Mouse (Mus musculus) testis, postnatal 10 days (tissue): ENCODE data around the gene Kcnn1.
A peak's percentile ranks its signal among the peaks of the same experiment; 100 is the strongest.

Experiments used
- DNase-seq: peaks from one replicate; pipeline ENCODE4 v3.0.0; 2021; ENCODE audit warnings: low spot score

Kcnn1 gene

DNA sequence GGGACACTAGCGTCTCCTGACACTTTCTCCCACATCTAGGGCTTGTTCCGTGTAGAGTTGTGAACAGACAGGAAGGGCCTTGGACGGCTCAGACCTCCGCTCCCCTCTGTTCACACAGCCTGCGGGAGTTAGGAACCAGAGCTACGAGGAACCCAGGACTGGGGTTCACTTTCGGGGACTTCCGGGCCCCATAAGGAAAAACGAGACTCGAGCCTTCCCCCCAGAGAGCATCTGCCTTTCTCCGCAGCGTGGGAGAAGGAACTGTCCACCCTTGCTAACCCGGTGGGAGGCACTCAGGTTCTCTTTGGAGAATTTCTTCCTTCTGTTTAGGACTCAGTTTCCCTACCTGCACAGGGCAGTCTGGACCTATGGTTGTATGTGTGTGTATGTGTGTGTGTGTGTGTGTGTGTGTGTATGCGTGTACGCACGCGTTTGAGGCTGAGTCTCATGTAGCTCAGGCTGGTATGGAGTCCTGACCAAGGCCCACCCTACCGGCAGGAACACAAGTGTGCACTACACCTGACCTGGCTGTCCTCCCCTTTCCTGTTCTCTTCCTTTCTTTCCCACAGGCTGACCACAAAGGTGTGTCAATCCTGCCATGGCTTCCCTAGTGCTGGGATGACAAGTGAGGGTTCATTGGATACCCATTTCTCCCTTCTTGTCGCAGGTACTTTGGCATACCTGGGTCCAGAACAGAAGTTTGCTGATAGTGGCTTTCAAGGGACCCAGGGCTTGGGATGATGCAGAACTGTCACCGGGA lies 30.0 kb upstream of the Kcnn1 start:
- DNase-seq, result no peak

DNA sequence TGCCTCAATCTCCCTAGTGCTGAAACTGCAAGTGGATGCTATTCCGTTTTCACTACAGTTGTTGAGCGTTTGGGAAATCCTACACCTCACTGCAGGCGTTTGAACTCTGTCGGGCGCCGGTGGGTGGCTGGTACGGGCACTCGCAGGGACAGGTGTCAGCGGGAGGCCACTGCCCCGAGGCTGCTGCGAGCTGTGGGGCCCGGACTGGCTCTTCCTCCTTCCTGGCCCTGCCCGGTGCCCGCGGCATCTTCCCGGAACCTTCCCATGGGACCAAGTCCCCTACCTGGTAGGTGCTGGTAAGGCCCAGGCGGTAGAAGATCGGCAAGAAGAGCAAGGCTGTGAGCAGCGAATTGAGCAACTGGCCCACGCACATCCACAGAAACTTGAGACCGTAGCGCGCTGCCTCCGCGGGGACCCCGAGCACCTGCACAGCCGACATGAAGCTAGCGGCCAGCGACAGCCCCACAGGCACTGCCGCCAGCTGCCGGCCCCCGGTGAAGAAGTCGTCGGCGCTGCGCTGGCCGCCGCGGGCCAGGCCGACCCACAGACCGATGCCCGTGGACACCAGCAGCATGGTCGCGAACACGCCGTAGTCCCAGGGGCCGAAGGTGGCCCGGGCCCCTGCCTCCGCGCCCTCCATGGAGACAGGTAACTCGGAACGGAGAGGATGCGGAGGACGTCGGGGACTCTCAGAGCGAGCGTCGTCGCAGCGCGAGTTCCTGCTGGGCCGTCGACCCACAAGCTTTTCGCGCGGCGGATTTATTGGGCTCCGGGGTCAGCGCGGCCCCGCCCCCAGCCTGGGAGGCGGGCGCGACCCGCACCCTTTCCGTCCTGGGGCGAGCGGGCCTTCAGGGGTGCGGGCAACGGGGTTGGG lies 29.2 kb upstream of the Kcnn1 start, which contains the start of gene Slc5a5:
Slc5a5 (minus strand) TSS at position 736 of the 874 bp plus-strand sequence.
- no peak for DNase-seq

DNA sequence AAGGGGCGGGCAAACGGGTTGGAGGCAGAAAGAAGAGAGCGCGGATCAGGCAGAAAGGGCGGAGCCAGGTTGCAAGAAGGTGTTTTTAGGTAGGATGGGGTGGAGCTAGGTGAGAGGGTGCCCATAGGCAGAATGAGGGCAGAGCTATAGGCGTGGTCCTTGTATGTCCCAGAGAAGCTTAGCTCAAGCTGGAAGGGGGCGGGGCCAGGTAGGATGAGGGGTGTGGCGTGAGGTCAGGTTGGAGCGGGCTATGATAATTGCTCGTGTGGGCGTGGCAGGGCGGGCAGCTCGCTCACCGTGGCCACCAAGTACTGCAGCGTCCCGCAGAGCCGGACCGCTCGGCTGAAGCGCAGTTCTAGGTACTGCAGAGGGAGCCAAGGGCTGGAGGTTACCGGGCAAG lies 28.3 kb upstream of the Kcnn1 start:
- peak; percentile 73 for DNase-seq

DNA sequence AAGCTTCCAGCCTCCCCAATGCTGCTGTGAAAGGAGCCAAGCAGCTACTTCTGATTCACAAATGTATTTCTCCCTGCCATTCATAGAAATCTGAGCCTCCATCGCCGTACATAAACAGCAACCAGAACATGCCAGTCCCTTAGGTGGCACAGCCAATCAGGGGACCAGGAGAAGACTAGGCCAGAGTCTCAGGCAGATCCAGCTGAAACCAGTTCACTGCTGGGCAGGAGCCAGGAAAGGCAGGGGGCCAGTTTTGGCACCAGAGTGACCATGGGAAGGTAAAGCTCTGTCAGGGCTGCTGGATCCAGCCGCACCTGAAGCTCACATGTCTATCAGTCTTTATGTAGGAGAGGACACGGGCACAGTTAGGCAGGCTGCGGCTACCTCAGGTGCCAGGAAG lies 27.6 kb upstream of the Kcnn1 start:
- no peak for DNase-seq

DNA sequence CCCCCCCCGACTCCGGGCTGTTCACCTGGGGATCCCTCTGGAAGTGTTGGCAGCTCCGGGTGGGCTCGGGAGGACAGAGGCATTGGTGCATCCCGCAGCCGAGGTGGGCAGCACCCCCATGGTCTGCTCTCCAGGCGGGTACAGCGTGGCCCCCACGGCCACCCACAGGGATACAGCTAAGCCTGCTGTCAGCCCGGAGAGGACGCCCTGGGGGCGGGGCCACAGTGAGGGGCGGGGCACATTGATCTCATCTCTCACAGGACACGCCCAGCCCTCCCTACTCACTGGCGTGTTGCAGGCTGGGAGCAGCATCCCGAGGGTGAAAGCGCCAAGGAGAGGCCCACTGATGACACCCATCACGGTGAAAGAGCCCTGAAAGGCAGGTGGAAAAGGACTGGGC lies 24.6 kb upstream of the Kcnn1 start:
- peak; percentile 75 for DNase-seq

DNA sequence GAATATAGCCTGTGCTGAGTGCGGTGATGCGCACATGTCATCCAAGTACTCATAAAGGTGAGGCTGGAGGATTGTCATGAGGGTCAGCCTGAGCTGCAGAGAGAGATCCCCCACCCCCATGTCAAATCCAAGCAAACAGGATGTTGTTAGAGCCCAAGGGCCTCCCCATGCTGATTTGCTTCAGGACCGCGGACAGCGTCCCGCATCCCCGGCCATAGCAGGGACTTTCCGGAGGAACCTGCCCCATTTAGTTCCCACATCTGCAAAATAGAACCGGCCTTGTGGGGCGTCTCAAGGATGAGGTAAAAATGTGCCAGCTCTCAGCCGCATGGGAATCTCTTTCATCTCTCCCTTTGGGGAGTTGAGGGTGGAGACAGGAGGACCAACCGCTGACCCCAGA lies 22.6 kb upstream of the Kcnn1 start:
- DNase-seq, result peak; percentile 73

DNA sequence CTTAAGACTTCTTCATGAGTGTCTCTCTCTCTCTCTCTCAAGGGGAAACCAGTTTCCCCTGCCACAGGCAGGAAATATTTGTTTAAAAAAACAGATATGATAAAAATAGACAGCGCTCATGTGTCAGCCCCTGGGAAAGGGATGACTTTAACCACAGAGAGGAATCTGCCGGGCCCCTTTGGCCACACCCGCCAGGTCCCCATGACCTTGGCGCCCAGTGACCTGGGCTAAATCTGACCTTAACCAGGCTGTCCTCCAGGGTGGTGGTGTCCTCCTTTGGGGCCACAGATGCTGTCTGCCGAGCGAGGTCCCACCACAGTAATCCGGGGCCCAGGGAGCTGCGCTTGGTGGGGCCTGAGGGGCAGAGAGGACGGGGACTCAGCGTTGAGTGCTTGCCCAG lies 21.6 kb upstream of the Kcnn1 start:
- DNase-seq, result no peak

DNA sequence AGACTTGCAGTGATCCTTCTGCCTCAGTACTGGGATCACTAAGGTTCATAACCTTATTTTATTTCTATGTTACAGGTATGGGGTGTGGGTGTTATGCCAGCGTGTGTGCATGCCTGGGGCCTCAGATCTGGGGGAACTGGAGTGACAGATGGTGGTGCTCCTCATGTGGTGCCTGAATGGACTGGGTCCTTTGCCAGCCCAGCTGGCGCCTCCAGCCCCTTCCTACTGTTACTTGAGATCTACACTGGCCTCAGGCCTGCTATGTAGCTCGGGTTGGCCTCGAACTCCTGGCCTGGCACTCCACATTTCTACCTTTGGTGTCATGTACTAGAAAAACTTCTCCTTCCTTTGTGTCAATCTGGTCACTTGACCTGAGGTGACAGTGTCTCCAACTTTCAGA lies 21.1 kb upstream of the Kcnn1 start:
- DNase-seq, result no peak

DNA sequence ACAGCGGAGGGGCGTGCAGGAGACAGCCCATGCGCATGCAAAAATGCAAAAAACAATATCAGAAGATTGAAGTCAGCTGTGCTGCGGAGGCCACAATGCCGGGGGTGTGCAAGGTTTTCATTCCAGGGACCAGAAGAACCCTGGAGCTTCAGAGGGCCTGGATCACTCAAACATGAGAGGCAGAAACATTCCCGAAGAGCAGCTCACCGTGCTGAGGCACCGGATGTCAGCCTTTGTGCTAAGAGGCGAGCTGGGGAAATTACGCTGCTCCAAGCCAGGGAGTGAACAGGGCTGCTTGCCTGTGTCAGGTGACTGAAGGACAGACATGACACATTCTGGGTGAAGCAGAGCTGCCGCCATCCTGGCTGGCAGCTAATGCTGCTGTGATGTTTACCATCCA lies 17.5 kb upstream of the Kcnn1 start:
- DNase-seq, result no peak

DNA sequence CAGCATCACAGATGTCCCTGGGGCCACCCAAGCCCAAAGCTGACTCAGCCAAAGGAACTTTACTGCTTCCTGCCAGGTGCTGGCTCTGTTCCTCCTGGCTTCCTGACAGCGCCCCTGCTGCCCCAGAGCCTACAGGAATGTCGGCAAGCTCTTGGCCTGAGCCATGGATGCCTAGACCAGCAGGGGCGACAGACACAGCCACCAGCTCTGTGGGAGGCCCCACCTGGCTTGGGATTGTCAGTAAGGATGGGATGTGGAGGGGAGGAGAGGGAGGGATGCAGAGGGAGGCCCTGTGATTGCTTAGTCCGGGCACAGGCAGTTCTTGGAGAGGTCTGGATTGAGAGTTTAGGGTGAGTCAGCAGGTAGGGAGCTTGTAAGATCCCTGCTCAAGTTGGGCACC lies 17.1 kb upstream of the Kcnn1 start:
- peak; percentile 48 for DNase-seq

DNA sequence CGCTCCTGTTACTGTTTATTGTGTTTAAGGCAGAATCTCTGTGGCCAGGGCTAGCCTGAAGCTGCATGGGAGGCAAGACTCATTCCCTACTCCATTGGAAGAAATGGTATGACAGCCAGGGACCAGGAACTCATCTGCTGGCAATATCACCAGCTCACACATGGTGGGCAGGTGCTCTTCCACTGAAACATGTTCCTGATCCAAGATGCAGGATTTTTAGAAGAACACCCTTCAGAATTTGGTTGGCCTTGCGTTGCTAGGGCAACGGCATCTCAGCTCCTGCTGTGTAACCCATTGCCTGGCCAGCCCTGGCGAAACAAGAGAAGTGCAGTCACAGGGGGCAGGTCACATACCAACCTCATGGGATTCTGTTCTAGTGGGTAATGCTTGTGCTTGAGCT lies 16.4 kb upstream of the Kcnn1 start:
- no peak for DNase-seq

DNA sequence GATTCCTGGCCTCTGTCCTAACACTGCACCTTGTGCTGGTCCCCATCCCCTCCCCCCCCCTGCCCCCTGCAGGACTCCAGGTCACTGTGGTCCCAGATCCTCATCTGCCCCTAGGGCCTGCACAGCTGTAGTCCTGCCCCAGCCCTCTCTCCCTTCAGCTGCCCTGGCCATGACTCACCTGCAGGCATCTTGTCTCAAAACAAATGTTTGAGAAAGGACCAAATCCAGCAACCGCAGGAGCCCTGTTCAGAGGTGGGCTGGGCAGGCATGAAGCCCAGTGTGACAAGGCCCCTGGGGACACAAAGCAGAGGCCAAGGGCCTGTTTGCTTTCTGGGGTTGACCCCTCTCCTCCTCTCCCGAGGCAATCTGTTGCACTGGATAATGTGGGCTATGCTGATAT lies 15.1 kb upstream of the Kcnn1 start:
- no peak for DNase-seq

DNA sequence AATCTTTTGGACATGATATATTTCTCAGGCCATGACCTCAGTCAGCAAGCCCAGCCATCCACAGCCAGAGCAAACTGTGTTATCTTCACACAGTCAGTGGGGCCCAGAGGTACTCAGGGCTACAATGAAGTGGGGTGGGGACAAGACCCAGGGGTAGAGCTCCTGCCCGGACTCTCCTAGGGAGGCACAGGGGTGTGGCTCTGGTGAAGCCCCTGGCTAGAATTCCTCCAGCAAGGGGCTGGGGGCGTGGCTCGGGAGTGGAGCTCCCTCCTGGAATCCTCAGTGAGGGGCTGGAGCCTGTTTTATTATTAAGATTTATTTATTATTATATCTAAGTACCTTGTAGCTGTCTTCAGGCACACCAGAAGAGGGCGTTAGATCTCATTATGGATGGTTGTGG lies 13.3 kb upstream of the Kcnn1 start:
- no peak for DNase-seq

DNA sequence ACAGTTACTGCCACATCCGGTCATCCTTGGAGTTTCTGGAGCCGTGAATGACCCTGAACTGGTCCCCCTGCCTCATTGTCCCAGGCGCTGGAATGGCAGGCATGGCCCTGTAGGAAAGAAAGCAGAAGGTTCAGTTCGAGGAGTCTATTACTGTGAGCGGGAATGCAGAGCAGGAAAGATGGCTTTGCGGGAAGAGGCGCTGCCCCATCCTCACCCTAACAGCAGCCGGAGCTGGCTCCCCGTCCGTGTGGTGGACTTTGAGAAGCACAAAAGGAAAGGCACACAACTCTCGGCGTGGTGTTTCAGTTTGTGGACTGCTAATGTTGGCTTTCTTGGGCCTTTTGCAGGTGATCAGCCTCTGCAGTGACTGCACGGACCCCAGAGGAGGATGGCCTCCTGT lies 11.4 kb upstream of the Kcnn1 start:
- no peak for DNase-seq

DNA sequence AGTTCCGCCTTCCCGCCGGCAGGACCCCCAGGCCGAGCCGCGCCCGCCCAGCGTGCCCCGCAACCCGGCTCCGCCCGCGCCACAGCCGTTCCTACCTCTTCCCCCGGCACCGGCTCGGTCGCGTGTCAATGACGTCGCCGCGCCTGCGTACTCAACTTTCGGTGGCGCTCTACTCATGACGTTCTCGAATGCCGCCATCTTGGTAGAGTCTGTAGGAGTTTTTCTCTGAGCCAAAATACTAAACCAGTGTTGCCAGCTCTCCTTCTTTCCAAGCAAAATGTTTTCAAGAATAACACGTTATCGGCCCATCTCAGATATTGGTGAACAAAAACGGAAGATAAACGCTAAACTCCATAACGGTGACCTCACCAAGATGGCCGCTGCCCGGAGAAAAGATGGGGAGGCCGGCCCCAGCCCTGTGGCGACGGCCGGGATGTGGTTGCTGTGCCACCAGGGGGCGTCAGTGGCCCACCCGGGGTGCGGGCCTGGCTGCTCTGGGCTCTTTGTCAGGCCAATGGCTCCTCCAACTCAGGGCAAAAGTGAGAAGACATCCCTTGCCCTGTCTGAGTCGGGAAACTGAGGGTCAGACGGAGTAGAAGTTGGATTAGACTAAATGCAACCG lies 10.4 kb upstream of the Kcnn1 start, which contains the start of gene Ccdc124:
Ccdc124 (minus strand) TSS at position 572 of the 622 bp plus-strand sequence.
- peak; percentile 98 for DNase-seq

DNA sequence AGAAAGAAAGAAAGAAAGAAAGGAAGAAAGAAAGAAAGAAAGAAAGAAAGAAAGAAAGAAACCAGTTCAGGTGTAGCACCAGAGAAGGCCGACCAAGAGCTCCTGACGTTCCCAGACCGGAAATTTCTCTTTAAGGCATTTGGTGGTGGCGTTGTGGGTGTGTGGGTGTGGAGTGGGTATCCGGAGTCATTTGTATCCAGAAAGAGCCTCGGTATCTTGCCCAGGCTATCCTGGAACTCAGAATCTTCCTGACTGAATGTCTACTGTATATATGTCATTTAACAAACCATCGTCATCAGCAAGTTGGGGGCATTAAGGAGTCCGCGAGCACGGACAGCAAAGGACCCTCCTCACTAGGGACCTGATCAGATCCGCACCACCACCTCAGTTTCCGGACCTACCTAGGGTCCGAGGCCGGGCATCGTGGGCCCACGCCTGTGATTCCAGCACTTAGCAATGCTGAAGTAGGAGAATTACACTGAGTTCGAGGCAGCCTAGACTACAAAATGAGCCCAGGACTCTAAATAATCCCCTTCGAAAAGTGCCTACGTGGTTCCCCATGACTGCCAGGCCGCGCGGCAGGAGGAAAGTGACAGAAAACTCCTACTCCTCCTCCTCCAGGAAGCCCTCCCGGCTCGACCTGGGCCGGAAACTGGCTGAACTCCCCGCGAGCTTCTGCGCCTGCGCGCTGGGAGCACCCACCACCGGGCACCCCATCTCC lies 9.7 kb upstream of the Kcnn1 start:
- DNase-seq, result no peak

DNA sequence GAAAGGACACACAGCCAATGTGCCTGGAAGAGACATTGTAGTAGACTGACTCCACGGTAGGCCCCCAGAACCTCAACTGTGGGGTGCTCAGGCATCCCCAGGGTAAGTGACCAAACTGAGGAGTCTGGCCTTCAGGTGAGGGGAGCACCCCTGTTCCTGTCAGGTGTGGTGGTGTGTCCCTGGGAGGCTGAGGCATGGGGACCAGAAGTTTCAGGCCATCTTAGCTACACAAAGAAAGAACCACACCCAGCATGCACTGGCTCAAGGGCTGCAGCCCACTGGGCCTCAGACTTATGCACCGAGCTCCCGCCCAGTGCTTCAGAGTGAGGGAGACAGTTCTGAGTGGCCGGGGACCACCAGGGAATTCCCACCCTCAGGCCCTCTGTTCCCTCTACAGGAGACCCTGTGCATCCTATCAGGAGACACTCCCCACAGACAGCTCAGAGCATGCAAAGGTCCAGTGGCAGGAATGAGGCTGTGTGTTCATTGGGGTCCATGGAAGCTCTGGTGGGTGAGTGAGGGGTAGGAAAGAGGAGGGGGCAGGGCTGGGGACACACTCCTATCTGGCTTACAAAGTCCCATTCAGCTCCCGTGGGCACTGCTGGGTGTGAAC lies 8.2 kb upstream of the Kcnn1 start:
- no peak for DNase-seq

DNA sequence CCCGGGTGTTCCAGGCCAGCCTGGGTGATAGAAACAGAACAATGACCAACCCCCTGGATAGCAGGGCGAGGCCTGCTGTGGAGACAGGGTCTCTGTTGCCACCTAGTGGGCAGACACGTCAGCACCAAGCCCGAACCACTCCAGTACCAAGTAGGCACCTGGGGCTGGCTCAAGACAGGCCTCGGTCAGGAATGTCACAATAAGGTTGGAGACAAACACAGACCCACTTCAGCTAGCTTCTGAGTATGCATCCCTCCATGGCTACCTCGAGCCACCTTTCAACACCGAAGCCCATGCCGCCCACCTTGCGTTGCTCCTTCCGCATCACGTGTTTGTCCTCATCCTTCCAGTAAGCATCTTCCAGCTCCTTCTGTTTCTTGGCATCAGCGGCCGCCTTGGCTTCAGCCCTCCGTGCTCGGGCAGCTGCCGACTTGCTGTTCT lies 6.6 kb upstream of the Kcnn1 start:
- peak; percentile 84 for DNase-seq

DNA sequence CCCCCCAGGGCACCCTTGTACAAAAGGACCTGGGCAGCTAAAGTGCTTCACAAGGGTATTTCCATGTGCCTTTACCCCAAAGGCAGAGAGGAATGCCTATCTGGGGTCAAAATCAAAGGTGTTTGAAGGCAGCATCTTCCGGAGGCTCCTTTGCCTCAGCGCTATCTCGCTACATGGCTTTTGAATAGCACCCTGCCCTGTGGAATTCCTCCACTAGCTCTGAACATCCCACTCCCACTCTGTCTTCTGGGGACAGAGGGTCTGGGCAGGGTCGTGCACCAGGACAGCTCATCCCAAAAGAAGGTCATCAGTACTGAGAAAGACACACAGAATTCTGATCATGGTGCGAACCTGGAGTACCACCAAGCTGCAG lies 6.1 kb upstream of the Kcnn1 start:
- no peak for DNase-seq

DNA sequence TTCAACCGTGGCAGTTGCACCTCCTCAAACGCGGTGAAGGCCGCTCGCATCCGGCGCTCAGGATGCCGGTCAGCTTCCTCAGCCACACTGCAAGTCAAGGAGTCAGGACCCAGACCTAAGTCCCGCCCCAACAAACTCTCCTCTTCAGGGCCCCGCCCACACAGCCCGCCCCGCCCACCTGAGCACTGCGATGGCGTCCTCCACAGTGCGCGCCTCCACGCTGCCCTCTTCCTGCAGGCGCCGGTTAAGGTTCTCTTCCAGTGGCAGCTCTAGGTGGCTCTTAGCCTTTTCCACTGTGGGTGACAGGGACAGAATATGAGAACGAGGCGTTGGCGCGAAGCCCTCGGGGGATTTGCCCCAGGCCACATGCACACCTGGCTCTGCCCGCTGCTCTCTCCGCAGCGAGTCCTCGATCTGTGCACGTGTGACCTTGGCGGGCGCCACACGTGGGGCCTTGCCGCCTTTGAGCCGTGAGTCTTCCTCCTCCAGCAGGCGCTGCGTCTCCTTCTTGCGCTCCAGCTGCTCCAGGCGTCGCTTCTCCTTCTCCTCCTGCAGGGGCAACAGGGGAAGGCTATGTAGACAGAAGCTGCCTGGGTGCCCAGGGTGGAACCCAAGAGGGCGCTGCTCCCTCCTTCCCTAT lies 5.6 kb upstream of the Kcnn1 start:
- DNase-seq, result peak; percentile 82

DNA sequence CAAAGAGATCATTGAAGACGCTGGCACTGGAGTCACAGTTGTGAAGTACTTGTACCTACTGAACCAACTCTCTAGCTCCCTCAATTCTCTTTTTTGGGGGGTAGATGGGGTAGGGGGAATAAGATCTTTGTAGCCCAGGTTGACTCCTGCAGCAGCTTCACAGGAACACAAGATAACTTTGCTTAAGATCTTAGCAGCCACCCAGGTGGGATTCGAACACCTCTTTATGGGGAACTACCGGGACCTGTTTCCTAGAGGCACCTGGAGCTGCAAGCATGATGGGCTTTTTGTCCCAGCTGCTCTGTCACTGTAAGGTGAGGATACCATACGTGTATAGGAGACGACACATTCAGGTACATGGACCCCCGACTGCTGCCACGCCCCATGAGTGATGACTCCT lies 3.5 kb upstream of the Kcnn1 start:
- DNase-seq, result no peak
